Mouse (Mus musculus): ENCODE measurements around the gene Eef2k. TPM values are rescaled to one million over a fixed set of nuclear protein-coding genes. Genes with fewer than 3 reads are reported as not detected.

The Eef2k gene
- 26.2 and 29.5 TPM in 2 replicates for polyA plus RNA-seq (2012; rRNA removed)

DNA sequence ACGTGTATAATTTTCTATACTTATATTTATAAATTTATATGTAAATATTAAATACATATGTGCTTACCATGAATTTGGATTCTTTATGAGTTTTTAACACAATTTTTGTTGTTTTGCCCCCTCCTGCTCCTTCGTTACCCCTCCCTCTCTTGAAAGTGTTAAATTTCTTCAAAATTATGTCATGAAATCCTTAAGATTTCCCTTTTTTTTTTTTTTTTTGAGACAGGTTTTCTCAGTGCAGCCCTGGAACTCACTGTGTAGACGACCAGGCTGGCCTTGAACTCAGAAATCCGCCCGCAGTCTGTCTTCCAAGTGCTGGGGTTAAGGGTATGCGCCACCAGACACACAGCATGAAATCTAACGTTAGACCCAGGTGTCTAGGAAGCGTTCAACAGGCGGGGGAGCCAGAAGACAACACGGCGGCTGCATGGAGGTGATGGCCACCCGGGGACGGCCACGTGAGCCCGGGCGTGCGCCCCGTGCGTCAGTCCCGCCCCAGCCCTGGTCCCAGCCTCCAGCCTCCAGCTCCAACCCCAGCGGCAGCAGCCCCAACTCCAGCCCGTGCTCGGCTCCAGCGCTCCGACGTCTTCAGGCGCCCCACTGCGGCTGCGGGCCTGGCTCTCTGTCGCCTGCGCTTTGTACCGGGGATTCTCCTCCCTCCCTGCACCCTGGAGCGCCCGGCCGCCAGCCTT lies at the start of gene Eef2k:
Eef2k (plus strand) TSS at position 487 of the 692 bp plus-strand sequence.
- DNase-seq = peak; percentile 84
- H3K4me3 ChIP-seq (ENCODE audit: control insufficient read depth, insufficient read depth, low read length) = peak within 1 kb of the TSS; percentile 82
- 5% methylated on average over 35 of the region's 35 CpGs for WGBS
- H3K27me3 ChIP-seq (ENCODE audit: control insufficient read depth, insufficient read depth, low read length) = no peaks in the 10 kb centered on the region
- H3K36me3 ChIP-seq (ENCODE audit: control insufficient read depth, insufficient read depth, low read length) = no peaks in the 10 kb centered on the region
- TF ChIP-seq CTCF (IDR thresholded peaks at IDR 0.05; ENCODE audit: borderline replicate concordance, control insufficient read depth, extremely low read depth, insufficient read depth, low read length, poor library complexity) = no peak
- 0 out of 2 replicates have a peak, but pooled peaks have one; percentile 14 for TF ChIP-seq POLR2A (IDR thresholded peaks at IDR 0.05; ENCODE audit: control insufficient read depth, extremely low read depth, insufficient read depth, low read length, poor library complexity)
- peak within 1 kb of the TSS; percentile 87 for H3K27ac ChIP-seq (ENCODE audit: control insufficient read depth, insufficient read depth, low read length)
- H3K4me1 ChIP-seq (replicated peaks; ENCODE audit: control insufficient read depth, insufficient read depth, low read length) = peaks cover 21% of the 10 kb centered on the region

DNA sequence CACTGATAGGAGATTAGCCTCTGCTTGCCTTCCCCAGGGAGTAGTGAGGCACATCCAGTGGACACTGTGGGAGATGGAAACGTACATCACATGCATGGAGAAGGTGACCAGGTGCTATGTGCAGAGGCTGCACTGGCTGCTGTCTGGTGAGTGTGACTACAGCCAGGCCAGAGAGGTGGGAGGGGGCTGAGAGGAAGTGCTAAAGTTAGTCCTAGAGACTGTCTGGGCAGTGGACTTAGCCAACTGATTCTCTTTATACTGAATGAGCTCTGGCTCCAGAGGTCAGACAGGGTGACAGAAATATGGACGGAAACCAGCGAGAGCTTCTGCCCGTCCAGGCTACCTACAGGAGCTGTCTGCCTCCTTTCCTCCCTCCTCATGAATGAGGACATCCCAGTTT lies 47.1 kb upstream of the Eef2k start:
- WGBS = 93% methylated on average over 4 of the region's 4 CpGs
- H3K27me3 ChIP-seq (ENCODE audit: control insufficient read depth, insufficient read depth, low read length) = no peaks in the 10 kb centered on the region
- no peak overlapping the region for H3K4me3 ChIP-seq (ENCODE audit: control insufficient read depth, insufficient read depth, low read length)
- H3K27ac ChIP-seq (ENCODE audit: control insufficient read depth, insufficient read depth, low read length) = no peak overlapping the region
- TF ChIP-seq POLR2A (IDR thresholded peaks at IDR 0.05; ENCODE audit: control insufficient read depth, extremely low read depth, insufficient read depth, low read length, poor library complexity) = no peak
- TF ChIP-seq CTCF (IDR thresholded peaks at IDR 0.05; ENCODE audit: borderline replicate concordance, control insufficient read depth, extremely low read depth, insufficient read depth, low read length, poor library complexity) = no peak
- no peaks in the 10 kb centered on the region for H3K36me3 ChIP-seq (ENCODE audit: control insufficient read depth, insufficient read depth, low read length)
- no peaks in the 10 kb centered on the region for H3K4me1 ChIP-seq (replicated peaks; ENCODE audit: control insufficient read depth, insufficient read depth, low read length)
- DNase-seq = no peak

- Histone ChIP-seq H3K36me3 (ENCODE audit: control insufficient read depth, insufficient read depth, low read length) (no peaks in the 10 kb centered on the region), H3K4me3 (ENCODE audit: control insufficient read depth, insufficient read depth, low read length) (no peak overlapping the region), H3K27me3 (ENCODE audit: control insufficient read depth, insufficient read depth, low read length) (no peaks in the 10 kb centered on the region), H3K4me1 (replicated peaks; ENCODE audit: control insufficient read depth, insufficient read depth, low read length) (no peaks in the 10 kb centered on the region), H3K27ac (ENCODE audit: control insufficient read depth, insufficient read depth, low read length) (no peak overlapping the region)
- TF ChIP-seq POLR2A (IDR thresholded peaks at IDR 0.05; ENCODE audit: control insufficient read depth, extremely low read depth, insufficient read depth, low read length, poor library complexity) (no peak), CTCF (IDR thresholded peaks at IDR 0.05; ENCODE audit: borderline replicate concordance, control insufficient read depth, extremely low read depth, insufficient read depth, low read length, poor library complexity) (no peak)
- DNase-seq = no peak
- WGBS = 37% methylated on average over 3 of the region's 3 CpGs
These were observed 46.3 kb upstream of the Eef2k start for GRCm38 (mm10) chr7:120796369-120796768.

DNA sequence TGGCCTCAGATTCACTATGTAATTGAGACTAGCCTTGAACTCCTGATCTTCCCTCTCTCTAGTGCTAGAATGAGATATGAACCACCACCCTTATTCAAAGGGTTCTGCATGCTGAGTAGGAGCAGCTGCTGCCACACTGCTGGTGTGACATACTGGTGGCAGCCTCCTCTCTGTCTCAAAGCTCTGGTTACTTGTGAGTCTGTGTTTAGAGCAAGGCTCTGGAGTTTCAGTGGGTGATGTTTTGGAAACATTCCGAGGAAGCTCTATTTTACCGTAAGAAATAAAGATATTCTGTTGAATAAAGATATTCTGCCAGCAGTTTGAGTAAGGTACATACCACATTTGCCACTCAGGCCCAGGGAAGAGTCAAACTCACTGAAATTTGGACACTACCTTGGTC lies 39.4 kb upstream of the Eef2k start:
- no peak overlapping the region for H3K27ac ChIP-seq (ENCODE audit: control insufficient read depth, insufficient read depth, low read length)
- WGBS = 92% methylated on average over 2 of the region's 2 CpGs
- no peak overlapping the region for H3K4me3 ChIP-seq (ENCODE audit: control insufficient read depth, insufficient read depth, low read length)
- 0 out of 2 replicates have a peak, but pooled peaks cover 2% of the 10 kb centered on the region for H3K4me1 ChIP-seq (replicated peaks; ENCODE audit: control insufficient read depth, insufficient read depth, low read length)
- no peaks in the 10 kb centered on the region for H3K36me3 ChIP-seq (ENCODE audit: control insufficient read depth, insufficient read depth, low read length)
- TF ChIP-seq CTCF (IDR thresholded peaks at IDR 0.05; ENCODE audit: borderline replicate concordance, control insufficient read depth, extremely low read depth, insufficient read depth, low read length, poor library complexity) = no peak
- no peak for TF ChIP-seq POLR2A (IDR thresholded peaks at IDR 0.05; ENCODE audit: control insufficient read depth, extremely low read depth, insufficient read depth, low read length, poor library complexity)
- no peak for DNase-seq
- no peaks in the 10 kb centered on the region for H3K27me3 ChIP-seq (ENCODE audit: control insufficient read depth, insufficient read depth, low read length)

DNA sequence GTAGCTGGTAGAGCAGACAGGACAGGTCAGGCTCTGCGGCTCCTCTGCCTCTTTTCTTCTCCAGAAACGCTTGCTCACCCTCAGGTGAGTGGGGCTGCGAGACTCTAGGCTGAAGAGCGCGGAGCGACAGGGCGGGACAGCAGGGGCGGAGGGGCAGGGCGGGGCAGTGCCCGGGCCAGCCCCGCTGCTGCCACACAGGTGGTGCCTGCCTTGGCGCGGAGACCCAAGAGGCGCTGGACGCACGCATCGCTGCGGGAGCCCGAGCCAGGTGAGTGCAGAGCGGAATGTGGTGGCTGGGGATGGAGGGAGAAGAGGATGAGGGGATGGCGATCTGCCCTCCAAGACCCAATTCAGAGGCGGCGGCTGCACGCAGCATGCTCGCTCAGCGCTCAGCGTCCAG lies 32.9 kb upstream of the Eef2k start:
- H3K27ac ChIP-seq (ENCODE audit: control insufficient read depth, insufficient read depth, low read length) = no peak overlapping the region
- H3K4me3 ChIP-seq (ENCODE audit: control insufficient read depth, insufficient read depth, low read length) = no peak overlapping the region
- H3K36me3 ChIP-seq (ENCODE audit: control insufficient read depth, insufficient read depth, low read length) = no peaks in the 10 kb centered on the region
- H3K4me1 ChIP-seq (replicated peaks; ENCODE audit: control insufficient read depth, insufficient read depth, low read length) = no peaks in the 10 kb centered on the region
- DNase-seq = no peak
- TF ChIP-seq CTCF (IDR thresholded peaks at IDR 0.05; ENCODE audit: borderline replicate concordance, control insufficient read depth, extremely low read depth, insufficient read depth, low read length, poor library complexity) (no peak), POLR2A (IDR thresholded peaks at IDR 0.05; ENCODE audit: control insufficient read depth, extremely low read depth, insufficient read depth, low read length, poor library complexity) (no peak)
- no peaks in the 10 kb centered on the region; the same call in 1 of the 2 replicates for H3K27me3 ChIP-seq (ENCODE audit: control insufficient read depth, insufficient read depth, low read length)
- WGBS = 18% methylated on average over 27 of the region's 27 CpGs

GRCm38 (mm10) chr7:120811834-120812415 lies 30.7 kb upstream of the Eef2k start, which contains the start of gene Gm5737:
Gm5737 (plus strand) TSS chr7:120812365.
- 80% methylated on average over 6 of the region's 6 CpGs for WGBS
- H3K27me3 ChIP-seq (ENCODE audit: control insufficient read depth, insufficient read depth, low read length) = no peaks in the 10 kb centered on the region; the same call in 1 of the 2 replicates
- no peak within 1 kb of the TSS for H3K4me3 ChIP-seq (ENCODE audit: control insufficient read depth, insufficient read depth, low read length)
- H3K4me1 ChIP-seq (replicated peaks; ENCODE audit: control insufficient read depth, insufficient read depth, low read length) = no peaks in the 10 kb centered on the region
- no peak for TF ChIP-seq CTCF (IDR thresholded peaks at IDR 0.05; ENCODE audit: borderline replicate concordance, control insufficient read depth, extremely low read depth, insufficient read depth, low read length, poor library complexity)
- TF ChIP-seq POLR2A (IDR thresholded peaks at IDR 0.05; ENCODE audit: control insufficient read depth, extremely low read depth, insufficient read depth, low read length, poor library complexity) = no peak
- H3K27ac ChIP-seq (ENCODE audit: control insufficient read depth, insufficient read depth, low read length) = no peak within 1 kb of the TSS
- DNase-seq = no peak
- no peaks in the 10 kb centered on the region for H3K36me3 ChIP-seq (ENCODE audit: control insufficient read depth, insufficient read depth, low read length)

All from thymus, adult 2 months (tissue).